Mouse (Mus musculus): ENCODE measurements around the gene Trim8. TPM values are rescaled to one million over a fixed set of nuclear protein-coding genes. Genes with fewer than 3 reads are reported as not detected.

Trim8 gene
- total and polyA plus RNA-seq, 3 experiments, result 24.1 to 39.8 (median 39.2) TPM

GRCm38 (mm10) chr19:46529601-46530448 is 28.3 kb downstream of the Trim8 start:
- H3K4me3 ChIP-seq, result no peak overlapping the region

DNA sequence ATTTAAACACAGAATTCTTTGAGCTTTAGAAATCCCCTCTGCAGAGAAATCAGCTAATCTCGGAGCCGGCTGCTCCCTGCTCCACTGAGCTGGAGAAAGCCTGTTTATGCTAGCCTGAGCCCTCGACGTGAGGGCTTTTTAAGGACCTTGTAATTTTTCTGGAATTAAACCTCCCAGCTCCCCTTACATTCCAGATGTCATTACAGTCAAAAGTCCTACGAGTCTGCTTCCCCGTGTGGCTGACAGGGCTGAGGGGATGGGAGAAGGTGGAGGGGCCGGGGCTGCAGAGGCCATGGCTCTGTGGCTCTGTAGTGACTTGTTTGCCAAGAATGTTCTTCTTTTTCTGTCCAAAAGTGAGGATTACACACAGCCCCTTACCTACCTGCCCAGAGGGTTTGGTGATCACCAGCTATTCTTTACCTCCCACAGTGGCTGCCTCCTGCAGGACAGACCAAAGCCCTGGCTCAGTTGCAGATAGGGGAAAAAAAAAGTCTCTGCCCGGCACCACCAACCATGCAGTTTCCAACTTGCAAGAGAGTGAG is 29.0 kb downstream of the Trim8 start:
- 0 out of 2 replicates have a peak overlapping the region, but pooled peaks have one; percentile 14 for H3K4me3 ChIP-seq
- intact Hi-C loops (cut with DNase I), result no loop called here
- H3K27ac ChIP-seq, result peak overlapping the region; percentile 97; the same call in 1 of the 2 replicates
- H3K4me1 ChIP-seq (ENCODE audit: control insufficient read depth, insufficient read depth, low read length), result peaks cover 9% of the 10 kb centered on the region
- H3K27me3 ChIP-seq (ENCODE audit: control insufficient read depth, insufficient read depth, low read length), result no peaks in the 10 kb centered on the region
- no peak for DNase-seq
- no peak overlapping the region for H3K9ac ChIP-seq (ENCODE audit: low read depth, low read length)
- H3K79me2 ChIP-seq (replicated peaks; ENCODE audit: control insufficient read depth, insufficient read depth, low read length), result no peaks in the 10 kb centered on the region
- WGBS, result 60% methylated on average over 8 of the region's 8 CpGs
- no peak for TF ChIP-seq EP300 (IDR thresholded peaks at IDR 0.05; ENCODE audit: insufficient read depth, low read depth, low read length)
- peak; percentile 25 for TF ChIP-seq CTCF (IDR thresholded peaks at IDR 0.05)
- no peaks in the 10 kb centered on the region for H3K36me3 ChIP-seq (ENCODE audit: control insufficient read depth, insufficient read depth, low read length)

More at GRCm38 (mm10) chr19:46529601-46530448, 28.3 kb downstream of the Trim8 start:
- Histone ChIP-seq H3K36me3 (ENCODE audit: control insufficient read depth, insufficient read depth, low read length) (no peaks in the 10 kb centered on the region), H3K9ac (ENCODE audit: low read depth, low read length) (peak overlapping the region; percentile 42; the same call in 1 of the 2 replicates), H3K4me1 (ENCODE audit: control insufficient read depth, insufficient read depth, low read length) (peaks cover 14% of the 10 kb centered on the region), H3K79me2 (replicated peaks; ENCODE audit: control insufficient read depth, insufficient read depth, low read length) (no peaks in the 10 kb centered on the region), H3K27ac (peak overlapping the region; percentile 97), H3K27me3 (ENCODE audit: control insufficient read depth, insufficient read depth, low read length) (no peaks in the 10 kb centered on the region)
- WGBS, result 42% methylated on average over 13 of the region's 13 CpGs
- no peak for DNase-seq
- intact Hi-C loops (cut with DNase I), result no loop called here
- TF ChIP-seq EP300 (IDR thresholded peaks at IDR 0.05; ENCODE audit: insufficient read depth, low read depth, low read length), result no peak
- TF ChIP-seq POLR2A (IDR thresholded peaks at IDR 0.05; ENCODE audit: insufficient read depth, low read depth, low read length), result no peak
- TF ChIP-seq CTCF (IDR thresholded peaks at IDR 0.05), result no peak

DNA sequence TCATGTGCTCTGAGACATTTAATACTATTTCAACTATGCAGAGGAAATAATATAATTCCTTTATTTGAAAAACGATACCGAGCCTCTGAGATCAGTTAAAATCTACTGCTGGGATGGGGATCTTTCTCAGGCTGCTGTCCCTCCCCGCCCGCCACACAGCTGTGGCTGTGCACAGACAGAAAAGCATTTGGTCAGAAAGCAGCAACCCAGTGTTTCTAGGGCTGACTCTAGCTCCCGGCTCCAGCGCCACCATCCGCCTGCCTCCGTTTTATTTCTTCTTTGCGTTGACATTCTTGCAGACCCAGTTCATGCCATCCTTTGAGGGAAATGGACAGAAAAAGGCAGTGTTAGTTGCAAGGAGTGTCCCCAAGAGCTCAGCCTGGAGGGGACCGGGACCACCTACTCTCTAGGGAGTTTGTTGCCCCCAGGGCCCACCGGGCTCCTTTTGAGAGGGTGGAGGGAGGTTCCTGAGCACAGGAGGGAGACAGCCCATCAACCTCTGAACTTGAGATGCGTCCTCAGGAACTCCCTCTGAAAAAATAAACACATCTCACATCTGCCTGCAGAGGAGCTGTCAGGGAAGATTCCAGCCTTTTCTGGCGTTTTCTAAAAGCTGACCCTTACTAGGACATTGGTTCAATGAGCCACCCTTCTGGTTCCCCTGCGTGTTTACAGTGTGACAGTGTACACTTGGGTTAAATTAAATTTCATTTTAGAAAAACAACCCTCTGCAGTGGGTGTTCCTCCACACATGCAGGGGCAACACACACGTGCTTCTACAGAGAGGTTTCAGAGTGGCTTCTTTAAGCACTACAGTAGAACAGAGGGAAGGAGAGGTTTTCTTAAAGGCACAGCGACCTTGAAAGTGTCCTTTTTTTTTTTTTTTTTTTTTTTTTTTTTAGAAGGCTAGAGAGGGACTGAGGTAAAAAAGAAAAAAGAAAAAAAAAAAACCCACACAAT is 29.8 kb downstream of the Trim8 start:
- peak in 1 of 2 experiments; percentile 61 for DNase-seq
- Histone ChIP-seq H3K4me1 (ENCODE audit: control insufficient read depth, insufficient read depth, low read length) (peaks cover 9% of the 10 kb centered on the region), H3K9ac (ENCODE audit: low read depth, low read length) (no peak overlapping the region), H3K27ac (peak overlapping the region; percentile 97), H3K79me2 (replicated peaks; ENCODE audit: control insufficient read depth, insufficient read depth, low read length) (no peaks in the 10 kb centered on the region), H3K36me3 (ENCODE audit: control insufficient read depth, insufficient read depth, low read length) (no peaks in the 10 kb centered on the region), H3K27me3 (ENCODE audit: control insufficient read depth, insufficient read depth, low read length) (no peaks in the 10 kb centered on the region), H3K4me3 (0 out of 2 replicates have a peak overlapping the region, but pooled peaks have one; percentile 14)
- TF ChIP-seq EP300 (IDR thresholded peaks at IDR 0.05; ENCODE audit: insufficient read depth, low read depth, low read length) (no peak), POLR2A (IDR thresholded peaks at IDR 0.05; ENCODE audit: insufficient read depth, low read depth, low read length) (no peak), CTCF (IDR thresholded peaks at IDR 0.05) (no peak)
- intact Hi-C loops (cut with DNase I), result no loop called here
- 43% methylated on average over 16 of the region's 16 CpGs for WGBS

GRCm38 (mm10) chr19:46532031-46532688 is 30.7 kb downstream of the Trim8 start:
- peak; percentile 49 to 66 for DNase-seq
- H3K9ac ChIP-seq (ENCODE audit: low read depth, low read length), result 0 out of 2 replicates have a peak overlapping the region, but pooled peaks have one; percentile 17
- WGBS, result 37% methylated on average over 10 of the region's 10 CpGs
- no peaks in the 10 kb centered on the region for H3K36me3 ChIP-seq (ENCODE audit: control insufficient read depth, insufficient read depth, low read length)
- no peaks in the 10 kb centered on the region for H3K79me2 ChIP-seq (replicated peaks; ENCODE audit: control insufficient read depth, insufficient read depth, low read length)
- H3K4me1 ChIP-seq (ENCODE audit: control insufficient read depth, insufficient read depth, low read length), result peaks cover 9% of the 10 kb centered on the region
- intact Hi-C loops (cut with DNase I), result no loop called here
- TF ChIP-seq POLR2A (IDR thresholded peaks at IDR 0.05; ENCODE audit: insufficient read depth, low read depth, low read length), result no peak
- TF ChIP-seq CTCF (IDR thresholded peaks at IDR 0.05), result no peak
- 0 out of 2 replicates have a peak, but pooled peaks have one; percentile 23 for TF ChIP-seq EP300 (IDR thresholded peaks at IDR 0.05; ENCODE audit: insufficient read depth, low read depth, low read length)
- peak overlapping the region; percentile 97 for H3K27ac ChIP-seq
- no peak overlapping the region for H3K4me3 ChIP-seq
- no peaks in the 10 kb centered on the region for H3K27me3 ChIP-seq (ENCODE audit: control insufficient read depth, insufficient read depth, low read length)

- Histone ChIP-seq H3K4me1 (ENCODE audit: control insufficient read depth, insufficient read depth, low read length) (peaks cover 6% of the 10 kb centered on the region), H3K9ac (ENCODE audit: low read depth, low read length) (no peak overlapping the region)
These were observed 31.6 kb downstream of the Trim8 start for GRCm38 (mm10) chr19:46533066-46533465.

More at GRCm38 (mm10) chr19:46533066-46533465, 31.6 kb downstream of the Trim8 start:
- DNase-seq, result no peak
- TF ChIP-seq EP300 (IDR thresholded peaks at IDR 0.05; ENCODE audit: insufficient read depth, low read depth, low read length), result no peak
- TF ChIP-seq POLR2A (IDR thresholded peaks at IDR 0.05; ENCODE audit: insufficient read depth, low read depth, low read length), result no peak
- no peak for TF ChIP-seq CTCF (IDR thresholded peaks at IDR 0.05)
- H3K27ac ChIP-seq, result no peak overlapping the region
- H3K4me3 ChIP-seq, result no peak overlapping the region
- H3K27me3 ChIP-seq (ENCODE audit: control insufficient read depth, insufficient read depth, low read length), result no peaks in the 10 kb centered on the region
- no peaks in the 10 kb centered on the region for H3K36me3 ChIP-seq (ENCODE audit: control insufficient read depth, insufficient read depth, low read length)
- intact Hi-C loops (cut with DNase I), result no loop called here
- no peaks in the 10 kb centered on the region for H3K79me2 ChIP-seq (replicated peaks; ENCODE audit: control insufficient read depth, insufficient read depth, low read length)
- WGBS, result 93% methylated on average over 4 of the region's 4 CpGs
